Mouse (Mus musculus) lung, postnatal 10 days (tissue): ENCODE data around the gene Olfr547.
"Not testable (repeated sequence)": the region's sequence is repeated elsewhere in the genome, so short reads cannot be mapped to it uniquely, and the experiment has no call there.

ENCODE experiments used
- DNase-seq: peaks from one replicate; pipeline ENCODE4 v3.0.0; 2021

The Olfr547 gene

GRCm38 (mm10) chr7:102534449-102534848 is at the start of gene Olfr547:
Gene Olfr547, plus strand, starts transcription at chr7:102534749.
- no peak for DNase-seq

- not testable (repeated sequence) for DNase-seq
These were observed 49.8 kb upstream of the Olfr547 start for GRCm38 (mm10) chr7:102484766-102485165.

GRCm38 (mm10) chr7:102486105-102486504 is 48.4 kb upstream of the Olfr547 start:
- DNase-seq: no peak

- DNase-seq: no peak
These were observed 46.4 kb upstream of the Olfr547 start, which contains the start of gene Olfr544 for GRCm38 (mm10) chr7:102488161-102488560. Gene Olfr544, minus strand, starts transcription at chr7:102488313.

GRCm38 (mm10) chr7:102494416-102494815 is 40.1 kb upstream of the Olfr547 start:
- DNase-seq: not testable (repeated sequence)

GRCm38 (mm10) chr7:102499473-102499872 is 35.1 kb upstream of the Olfr547 start, which contains the start of gene Olfr545:
Gene Olfr545, minus strand, starts transcription at chr7:102499573.
- DNase-seq: no peak

GRCm38 (mm10) chr7:102501986-102502385 is 32.6 kb upstream of the Olfr547 start:
- no peak for DNase-seq

- peak; percentile 80 for DNase-seq
These were observed 27.7 kb upstream of the Olfr547 start for GRCm38 (mm10) chr7:102506848-102507247.

- DNase-seq: no peak
These were observed 26.5 kb upstream of the Olfr547 start for GRCm38 (mm10) chr7:102508066-102508465.

GRCm38 (mm10) chr7:102508666-102509065 is 25.9 kb upstream of the Olfr547 start:
- DNase-seq: no peak

GRCm38 (mm10) chr7:102509726-102510125 is 24.8 kb upstream of the Olfr547 start:
- DNase-seq: no peak

GRCm38 (mm10) chr7:102511927-102512326 is 22.6 kb upstream of the Olfr547 start:
- no peak for DNase-seq

- DNase-seq: peak; percentile 90
These were observed 21.6 kb upstream of the Olfr547 start for GRCm38 (mm10) chr7:102512814-102513435.

- DNase-seq: no peak
These were observed 20.4 kb upstream of the Olfr547 start for GRCm38 (mm10) chr7:102514144-102514543.

GRCm38 (mm10) chr7:102516261-102517050 is 18.1 kb upstream of the Olfr547 start:
- peak; percentile 14 for DNase-seq

- DNase-seq: no peak
These were observed 17.6 kb upstream of the Olfr547 start for GRCm38 (mm10) chr7:102517051-102517335.

- no peak for DNase-seq
These were observed 5.5 kb upstream of the Olfr547 start for GRCm38 (mm10) chr7:102529052-102529451.

GRCm38 (mm10) chr7:102540596-102540995 is 6.0 kb downstream of the Olfr547 start, which contains the start of gene Olfr548-ps1:
Gene Olfr548-ps1, plus strand, starts transcription at chr7:102540896.
- no peak for DNase-seq

- DNase-seq: no peak
These were observed 6.7 kb downstream of the Olfr547 start for GRCm38 (mm10) chr7:102541251-102541650.

GRCm38 (mm10) chr7:102549570-102549969 is 15.0 kb downstream of the Olfr547 start, which contains the start of gene Olfr549:
Gene Olfr549, plus strand, starts transcription at chr7:102549870.
- DNase-seq: no peak

GRCm38 (mm10) chr7:102553279-102553678 is 18.7 kb downstream of the Olfr547 start:
- DNase-seq: no peak

GRCm38 (mm10) chr7:102564999-102565997 is 30.7 kb downstream of the Olfr547 start, which contains the start of gene Trim21:
Gene Trim21, minus strand, starts transcription at chr7:102565486.
- peak; percentile 97 for DNase-seq

GRCm38 (mm10) chr7:102566219-102566618 is 31.7 kb downstream of the Olfr547 start:
- no peak for DNase-seq
